Mouse (Mus musculus) MEL (cell line): ENCODE measurements at regions not wholly inside any gene's neighbourhood (a gene's known extent, or its start where the extent isn't known, plus 50 kb on each side); places are given as distances from the start of the nearest gene placed in this dataset.

ENCODE experiments used
- DNase-seq: peaks from one replicate; pipeline ENCODE4 v3.0.0; 2011; ENCODE audit warnings: low read depth, low spot score
- H3K27ac ChIP-seq: 2 replicates; pipeline ENCODE4 v1.5.1; 2012; ENCODE audit warnings: low read depth, mild to moderate bottlenecking, control low read depth, low read length, moderate library complexity; ENCODE audit not compliant: control insufficient read depth
- H3K27me3 ChIP-seq, 2 experiments: fragments of 150-350 bp in 1 of 2; sonication (generic) in 1 of 2; 2 replicates each; pipeline ENCODE4 v1.6.1; 2012; ENCODE audit warnings: low read length in 2 of 2, mild to moderate bottlenecking in 2 of 2, improper control_type of control experiment in 1 of 2, moderate library complexity in 1 of 2; ENCODE audit not compliant: insufficient read depth in 2 of 2, control insufficient read depth in 1 of 2
- H3K36me3 ChIP-seq, 2 experiments: 2 replicates each; pipeline ENCODE4 v1.6.1; 2012 to 2014; ENCODE audit warnings: low read length in 2 of 2, improper control_type of control experiment in 1 of 2, inconsistent platforms in 1 of 2, mild to moderate bottlenecking in 1 of 2; ENCODE audit not compliant: insufficient read depth in 2 of 2, control insufficient read depth in 1 of 2
- H3K4me1 ChIP-seq, 2 experiments: fragments of 150-350 bp in 1 of 2; sonication (generic) in 1 of 2; 2 replicates each; pipeline ENCODE4 v1.6.1; 2012; ENCODE audit warnings: low read length in 2 of 2, improper control_type of control experiment in 1 of 2, mild to moderate bottlenecking in 1 of 2; ENCODE audit not compliant: insufficient read depth in 2 of 2, control insufficient read depth in 1 of 2
- H3K4me3 ChIP-seq, 2 experiments: fragments of 150-350 bp in 1 of 2; sonication (generic) in 1 of 2; 2 replicates each; pipeline ENCODE4 v1.5.1; 2012; ENCODE audit warnings: low read depth in 2 of 2, low read length in 2 of 2, mild to moderate bottlenecking in 2 of 2, moderate library complexity in 2 of 2, control low read depth in 1 of 2, improper control_type of control experiment in 1 of 2; ENCODE audit not compliant: control insufficient read depth in 1 of 2, insufficient read depth in 1 of 2
- H3K79me2 ChIP-seq: 2 replicates; pipeline ENCODE4 v1.6.1; 2012; ENCODE audit warnings: mild to moderate bottlenecking, low read length, moderate library complexity; ENCODE audit not compliant: control insufficient read depth, poor library complexity, insufficient read depth
- H3K9ac ChIP-seq: 2 replicates; pipeline ENCODE4 v1.6.1; 2012; ENCODE audit warnings: low read depth, mild to moderate bottlenecking, control low read depth, low read length, moderate library complexity; ENCODE audit not compliant: control insufficient read depth, poor library complexity, severe bottlenecking
- H3K9me3 ChIP-seq: fragments of 150-350 bp; sonication (generic); replicated peaks from 2 replicates; pipeline ENCODE4 v1.6.1; 2012; ENCODE audit warnings: mild to moderate bottlenecking, low read length, improper control_type of control experiment, moderate library complexity; ENCODE audit not compliant: insufficient read depth
- BHLHE40 ChIP-seq: IDR thresholded peaks from 2 replicates; pipeline ENCODE4 v1.6.1; 2012; ENCODE audit warnings: low read depth, mild to moderate bottlenecking, inconsistent platforms, low read length, improper control_type of control experiment, borderline replicate concordance
- CHD2 ChIP-seq: IDR thresholded peaks from 2 replicates; pipeline ENCODE4 v1.6.1; 2011; ENCODE audit warnings: low read length, improper control_type of control experiment
- HCFC1 ChIP-seq: IDR thresholded peaks from 2 replicates; pipeline ENCODE4 v1.6.1; 2012; ENCODE audit warnings: low read depth, mild to moderate bottlenecking, inconsistent platforms, low read length, improper control_type of control experiment, moderate library complexity
- JUND ChIP-seq: IDR thresholded peaks from 2 replicates; pipeline ENCODE4 v1.6.1; 2011; ENCODE audit warnings: low read depth, mild to moderate bottlenecking, improper control_type of control experiment, low read length
- MAX ChIP-seq: IDR thresholded peaks from 2 replicates; pipeline ENCODE4 v1.6.1; 2011; ENCODE audit warnings: low read length, improper control_type of control experiment
- MYB ChIP-seq: IDR thresholded peaks from 2 replicates; pipeline ENCODE4 v1.6.1; 2011; ENCODE audit warnings: mild to moderate bottlenecking, low read depth, low read length, improper control_type of control experiment
- NELFE ChIP-seq: IDR thresholded peaks from 2 replicates; pipeline ENCODE4 v1.6.1; 2011; ENCODE audit warnings: low read depth, low read length, improper control_type of control experiment
- POLR2AphosphoS2 ChIP-seq: IDR thresholded peaks from 2 replicates; pipeline ENCODE4 v1.6.1; 2011; ENCODE audit warnings: low read length, improper control_type of control experiment
- POLR2AphosphoS5 ChIP-seq: IDR thresholded peaks from 2 replicates; pipeline ENCODE4 v1.6.1; 2012; ENCODE audit warnings: low read depth, borderline replicate concordance, mild to moderate bottlenecking, inconsistent platforms, low read length, moderate library complexity, mixed read lengths
- RAD21 ChIP-seq: IDR thresholded peaks from 2 replicates; pipeline ENCODE4 v1.6.1; 2011; ENCODE audit warnings: mild to moderate bottlenecking, low read depth, low read length, improper control_type of control experiment
- RCOR1 ChIP-seq: IDR thresholded peaks from 2 replicates; pipeline ENCODE4 v1.6.1; 2012; ENCODE audit warnings: low read depth, mild to moderate bottlenecking, inconsistent platforms, low read length, improper control_type of control experiment
- SMC3 ChIP-seq: IDR thresholded peaks from 2 replicates; pipeline ENCODE4 v1.6.1; 2011; ENCODE audit warnings: low read depth, low read length, improper control_type of control experiment
- TAL1 ChIP-seq: IDR thresholded peaks from 2 replicates; pipeline ENCODE4 v1.6.1; 2012; ENCODE audit warnings: mild to moderate bottlenecking, inconsistent platforms, low read length, moderate library complexity, mixed read lengths
- TBP ChIP-seq: IDR thresholded peaks from 2 replicates; pipeline ENCODE4 v1.8.0; 2011; ENCODE audit warnings: low read depth, low read length, improper control_type of control experiment
- UBTF ChIP-seq: IDR thresholded peaks from 2 replicates; pipeline ENCODE4 v1.6.1; 2012; ENCODE audit warnings: low read depth, mild to moderate bottlenecking, inconsistent platforms, low read length, improper control_type of control experiment, moderate library complexity, borderline replicate concordance; ENCODE audit not compliant: insufficient read depth
- ZKSCAN1 ChIP-seq: IDR thresholded peaks from 2 replicates; pipeline ENCODE4 v1.6.1; 2012; ENCODE audit warnings: low read depth, mild to moderate bottlenecking, inconsistent platforms, low read length, improper control_type of control experiment, moderate library complexity

DNA sequence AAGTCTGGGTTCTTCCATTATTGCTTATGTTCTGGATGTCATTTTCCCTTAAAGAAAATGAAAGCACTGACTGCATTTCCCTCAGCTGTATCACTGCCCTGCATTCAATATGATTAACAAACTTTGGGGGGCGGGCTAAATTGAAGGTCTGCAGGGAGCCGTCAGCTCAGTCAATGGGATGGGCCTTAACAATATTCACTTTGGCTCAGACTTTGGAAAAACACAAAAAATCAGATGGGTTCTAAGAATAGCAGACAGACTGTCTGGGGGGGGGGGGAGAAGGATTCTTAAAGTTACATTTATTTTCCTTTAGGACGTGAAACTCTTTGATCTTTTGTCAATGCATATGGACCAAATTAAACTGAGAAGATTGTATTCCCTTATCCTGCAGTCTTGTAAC lies 78.2 kb downstream of the Actbl2 start:
- H3K27ac ChIP-seq, result no peak overlapping the region
- no peaks in the 10 kb centered on the region for H3K79me2 ChIP-seq
- H3K9ac ChIP-seq, result no peak overlapping the region
- TF ChIP-seq UBTF, result no peak
- no peak for TF ChIP-seq POLR2AphosphoS2
- TF ChIP-seq TBP, result no peak
- TF ChIP-seq RAD21, result no peak
- no peak for TF ChIP-seq JUND
- TF ChIP-seq MAX, result no peak
- no peak for TF ChIP-seq BHLHE40
- TF ChIP-seq ZKSCAN1, result no peak
- no peak for TF ChIP-seq POLR2AphosphoS5
- no peak for TF ChIP-seq CHD2
- no peak for TF ChIP-seq RCOR1
- TF ChIP-seq NELFE, result no peak
- H3K27me3 ChIP-seq, result no peaks in the 10 kb centered on the region
- no peak overlapping the region for H3K4me3 ChIP-seq
- no peaks in the 10 kb centered on the region for H3K9me3 ChIP-seq
- no peak for DNase-seq
- H3K4me1 ChIP-seq, result no peaks in the 10 kb centered on the region
- no peaks in the 10 kb centered on the region for H3K36me3 ChIP-seq

DNA sequence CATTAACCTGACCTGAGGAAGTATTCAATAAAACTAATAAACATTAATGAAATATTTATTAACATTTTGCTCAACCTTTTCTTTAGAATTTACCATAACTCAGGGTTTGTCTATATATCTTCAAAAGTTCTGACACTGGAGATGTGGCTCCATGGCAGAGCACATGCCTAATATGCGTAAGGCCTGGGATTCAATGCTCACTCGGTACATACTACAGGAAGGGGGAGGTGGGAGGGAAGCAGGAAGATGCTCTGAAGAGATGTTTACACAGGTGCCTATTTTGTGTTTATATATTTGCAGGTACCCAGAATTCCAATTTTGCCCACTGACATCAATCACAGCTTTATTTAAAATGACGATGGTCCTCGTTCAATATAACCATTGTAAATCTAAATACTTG lies 79.0 kb downstream of the Actbl2 start:
- no peak overlapping the region for H3K4me3 ChIP-seq
- no peaks in the 10 kb centered on the region for H3K36me3 ChIP-seq
- TF ChIP-seq ZKSCAN1 (no peak), JUND (no peak), SMC3 (no peak), POLR2AphosphoS5 (no peak), MYB (no peak), TAL1 (no peak), RAD21 (no peak), MAX (no peak), HCFC1 (no peak), POLR2AphosphoS2 (no peak)
- TF ChIP-seq, all 39 proteins: peak for 0
- no peaks in the 10 kb centered on the region for H3K9me3 ChIP-seq
- no peaks in the 10 kb centered on the region for H3K4me1 ChIP-seq
- no peaks in the 10 kb centered on the region for H3K27me3 ChIP-seq
- no peak for DNase-seq
- H3K27ac ChIP-seq, result no peak overlapping the region
- H3K79me2 ChIP-seq, result no peaks in the 10 kb centered on the region
- no peak overlapping the region for H3K9ac ChIP-seq
